Mouse (Mus musculus): ENCODE results near the gene Evc2.

Gene Evc2

DNA sequence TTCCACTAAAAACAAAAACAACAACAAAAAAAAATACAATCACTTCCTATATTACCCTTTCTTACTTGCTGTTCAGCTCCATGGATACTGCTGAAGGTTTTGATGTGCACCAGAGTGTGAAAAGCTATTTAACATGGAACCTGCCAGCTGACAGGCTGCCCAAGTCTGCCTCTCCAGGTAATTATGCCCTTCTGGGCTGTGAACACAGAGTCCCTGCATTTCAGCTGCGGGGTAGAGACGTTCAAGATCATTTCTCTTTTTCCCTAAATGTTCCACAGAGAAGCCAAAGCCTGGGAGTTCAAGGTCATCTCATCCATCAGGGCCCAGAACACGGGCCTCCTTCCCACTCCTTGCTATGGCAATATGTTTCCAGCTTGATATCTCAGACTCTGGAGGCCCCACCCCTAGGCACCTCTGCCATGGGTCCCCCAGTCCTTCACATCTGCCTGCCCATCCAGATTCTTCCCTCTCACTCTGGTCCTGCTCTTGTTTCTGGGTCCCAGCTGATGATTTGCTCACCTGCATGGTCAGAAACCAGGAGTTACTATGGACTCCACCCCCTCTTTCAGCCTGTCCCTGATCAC lies 133.8 kb downstream of the Evc2 start:
- DNase-seq (ENCODE audit: low read depth, low spot score): no peak

Data from ES-CJ7 (cell line).